Mouse (Mus musculus) megakaryocyte, embryonic 14.5 days (primary cell): Measurements from ENCODE around the gene Zfp575.

Experiments
- FLI1 ChIP-seq: IDR thresholded peaks from 2 replicates; pipeline ENCODE4 v1.6.1; 2012; ENCODE audit warnings: low read length, inconsistent platforms, mixed read lengths
- GATA1 ChIP-seq: IDR thresholded peaks from 3 replicates; pipeline ENCODE4 v1.6.1; 2012; ENCODE audit warnings: mixed read lengths, low read length, inconsistent platforms, borderline replicate concordance

GRCm38 (mm10) chr7:24586828-24587227 lies 613 bp downstream of the Zfp575 start:
- TF ChIP-seq GATA1 (no peak), FLI1 (no peak)
